In genomic region chr3:133082736-133083135, GRCm38 (mm10) we compare ENCODE assay signal across 21 mouse cellular contexts. TPM values are rescaled to one million over a fixed set of nuclear protein-coding genes. Genes with fewer than 3 reads are reported as not detected.
DNase-seq lines count a peak whose midpoint lies in the region; ATAC-seq and TF ChIP-seq lines count a peak whose summit lies in the region.
"Had no signal": no experiment of that assay in that cellular context is flagged by ENCODE, and none has a peak within 500 bp of the region (broad histone marks: within the 10 kb centered on the region; RNA-seq: fewer than 3 reads in every experiment).

No protein-coding gene starts in this region.

- H3K27me3 ChIP-seq in lung, postnatal 0 days (replicated peaks; ENCODE audit: insufficient read depth, low read length): no peaks in the 10 kb centered on the region
- no peaks in the 10 kb centered on the region for H3K27me3 ChIP-seq in midbrain, embryonic 11.5 days (ENCODE audit: control insufficient read depth, insufficient read depth, low read length)
- no peaks in the 10 kb centered on the region for H3K27me3 ChIP-seq in midbrain, embryonic 13.5 days
- H3K27me3 ChIP-seq: CH12.LX, Patski had no signal

- WGBS in lung, postnatal 0 days: 72% methylated on average over 5 of the region's 5 CpGs
- 87% methylated on average over 5 of the region's 5 CpGs for WGBS in midbrain, embryonic 11.5 days
- WGBS in midbrain, embryonic 13.5 days: 91% methylated on average over 5 of the region's 5 CpGs

- peak; percentile 75 for ATAC-seq in lung, postnatal 0 days
- ATAC-seq in midbrain, embryonic 11.5 days (ENCODE audit: low FRiP score): no peak
- ATAC-seq in midbrain, embryonic 13.5 days: no peak
- ATAC-seq: activated CD4-positive, CD25-positive, alpha-beta regulatory T cell, adult 4 months; CD4-positive, CD25-positive, alpha-beta regulatory T cell, adult 4 months; Patski had no signal

- no peak for TF ChIP-seq CTCF in lung, postnatal 0 days (IDR thresholded peaks at IDR 0.05)

- no peaks in the 10 kb centered on the region for H3K4me1 ChIP-seq in lung, postnatal 0 days (ENCODE audit: insufficient read depth, low read depth, low read length)
- no peaks in the 10 kb centered on the region for H3K4me1 ChIP-seq in midbrain, embryonic 11.5 days (ENCODE audit: control insufficient read depth, insufficient read depth, low read length)
- no peaks in the 10 kb centered on the region for H3K4me1 ChIP-seq in midbrain, embryonic 13.5 days (replicated peaks)

- no peaks in the 10 kb centered on the region for H3K9me3 ChIP-seq in lung, postnatal 0 days (ENCODE audit: low read length)
- H3K9me3 ChIP-seq in midbrain, embryonic 11.5 days (ENCODE audit: control insufficient read depth, low read length): no peaks in the 10 kb centered on the region
- no peaks in the 10 kb centered on the region for H3K9me3 ChIP-seq in midbrain, embryonic 13.5 days
- H3K9me3 ChIP-seq: G1E had no signal

- H3K4me3 ChIP-seq in lung, postnatal 0 days (ENCODE audit: low read depth, low read length): no peak overlapping the region
- no peak overlapping the region for H3K4me3 ChIP-seq in midbrain, embryonic 11.5 days (ENCODE audit: low read depth, low read length)
- H3K4me3 ChIP-seq in midbrain, embryonic 13.5 days (replicated peaks): no peak overlapping the region

- no peak overlapping the region for H3K9ac ChIP-seq in lung, postnatal 0 days (replicated peaks; ENCODE audit: low read depth)
- H3K9ac ChIP-seq in midbrain, embryonic 11.5 days (ENCODE audit: low read length): no peak overlapping the region
- no peak overlapping the region for H3K9ac ChIP-seq in midbrain, embryonic 13.5 days (replicated peaks)

- H3K4me2 ChIP-seq in lung, postnatal 0 days (replicated peaks; ENCODE audit: low read depth, low read length): no peak overlapping the region
- no peak overlapping the region for H3K4me2 ChIP-seq in midbrain, embryonic 11.5 days
- H3K4me2 ChIP-seq in midbrain, embryonic 13.5 days (replicated peaks): no peak overlapping the region

- no peak for TF ChIP-seq EP300 in lung, postnatal 0 days (IDR thresholded peaks at IDR 0.05)

- no peak overlapping the region for H3K27ac ChIP-seq in lung, postnatal 0 days (ENCODE audit: low read length)
- H3K27ac ChIP-seq in midbrain, embryonic 11.5 days (ENCODE audit: low read depth, low read length): no peak overlapping the region
- H3K27ac ChIP-seq in midbrain, embryonic 13.5 days: no peak overlapping the region

- DNase-seq in lung, postnatal 0 days (ENCODE audit: low spot score): peak; percentile 58
- no peak for DNase-seq in lung, postnatal 25 days (ENCODE audit: low spot score)
- DNase-seq in lung, postnatal 36 days: peak; percentile 28
- DNase-seq in lung, postnatal 10 days: no peak
- peak; percentile 33 for DNase-seq in midbrain, embryonic 11.5 days (ENCODE audit: low spot score, missing footprints)
- DNase-seq: adrenal gland, adult 2 months; adrenal gland, adult 8-10 months; adrenal gland, postnatal 10 days; adrenal gland, postnatal 14 days; adrenal gland, postnatal 25 days; adrenal gland, postnatal 36 days; B cell, adult 2 months; cerebellum, adult 11 months; cerebellum, adult 11-12 months; cerebellum, adult 18-20 months had no signal

- H3K36me3 ChIP-seq in lung, postnatal 0 days (ENCODE audit: insufficient read depth, low read length): no peaks in the 10 kb centered on the region
- peaks cover 6% of the 10 kb centered on the region; the same call in 1 of the 2 replicates for H3K36me3 ChIP-seq in midbrain, embryonic 11.5 days (ENCODE audit: control insufficient read depth, insufficient read depth, low read length)
- peaks cover 39% of the 10 kb centered on the region for H3K36me3 ChIP-seq in midbrain, embryonic 13.5 days

RNA-seq across cellular contexts. Expression of gene Ints12, which starts 8.9 kb away (rescaled TPM):
- polyA plus RNA-seq in lung, postnatal 0 days (2015; fragmentation: Nextera tagmentation; extraction: Ambion mirVana): 15.8 and 17.0 TPM in 2 replicates
- polyA plus RNA-seq in midbrain, embryonic 11.5 days (2014; fragmentation: Nextera tagmentation; extraction: Ambion mirVana): 28.4 and 30.1 TPM in 2 replicates
- polyA plus RNA-seq in midbrain, embryonic 13.5 days (2015; fragmentation: Nextera tagmentation; extraction: Ambion mirVana): 25.5 and 26.2 TPM in 2 replicates

RNA-seq across cellular contexts. Expression of gene Gstcd, which starts 9.1 kb away (rescaled TPM):
- polyA plus RNA-seq in lung, postnatal 0 days (2015; fragmentation: Nextera tagmentation; extraction: Ambion mirVana): 2.0 TPM in 2 replicates
- 9.5 and 11.7 TPM in 2 replicates for polyA plus RNA-seq in midbrain, embryonic 11.5 days (2014; fragmentation: Nextera tagmentation; extraction: Ambion mirVana)
- 5.2 and 5.6 TPM in 2 replicates for polyA plus RNA-seq in midbrain, embryonic 13.5 days (2015; fragmentation: Nextera tagmentation; extraction: Ambion mirVana)

Comparison
In these comparisons a context has a peak if more than half of its experiments do, and no peak if none do; other contexts are left out.
1. DNase-seq: peak in lung, postnatal 0 days (single experiment), lung, postnatal 36 days (single experiment) and midbrain, embryonic 11.5 days (single experiment); none in lung, postnatal 25 days (single experiment) and lung, postnatal 10 days (single experiment).